Mouse (Mus musculus) brain, embryonic 18.5 days (tissue): ENCODE measurements around the gene Wdr91.

Experiments
- DNase-seq: peaks from one replicate; pipeline ENCODE4 v3.0.0-alpha.2; 2012; ENCODE audit warnings: low read depth, low spot score

The Wdr91 gene

DNA sequence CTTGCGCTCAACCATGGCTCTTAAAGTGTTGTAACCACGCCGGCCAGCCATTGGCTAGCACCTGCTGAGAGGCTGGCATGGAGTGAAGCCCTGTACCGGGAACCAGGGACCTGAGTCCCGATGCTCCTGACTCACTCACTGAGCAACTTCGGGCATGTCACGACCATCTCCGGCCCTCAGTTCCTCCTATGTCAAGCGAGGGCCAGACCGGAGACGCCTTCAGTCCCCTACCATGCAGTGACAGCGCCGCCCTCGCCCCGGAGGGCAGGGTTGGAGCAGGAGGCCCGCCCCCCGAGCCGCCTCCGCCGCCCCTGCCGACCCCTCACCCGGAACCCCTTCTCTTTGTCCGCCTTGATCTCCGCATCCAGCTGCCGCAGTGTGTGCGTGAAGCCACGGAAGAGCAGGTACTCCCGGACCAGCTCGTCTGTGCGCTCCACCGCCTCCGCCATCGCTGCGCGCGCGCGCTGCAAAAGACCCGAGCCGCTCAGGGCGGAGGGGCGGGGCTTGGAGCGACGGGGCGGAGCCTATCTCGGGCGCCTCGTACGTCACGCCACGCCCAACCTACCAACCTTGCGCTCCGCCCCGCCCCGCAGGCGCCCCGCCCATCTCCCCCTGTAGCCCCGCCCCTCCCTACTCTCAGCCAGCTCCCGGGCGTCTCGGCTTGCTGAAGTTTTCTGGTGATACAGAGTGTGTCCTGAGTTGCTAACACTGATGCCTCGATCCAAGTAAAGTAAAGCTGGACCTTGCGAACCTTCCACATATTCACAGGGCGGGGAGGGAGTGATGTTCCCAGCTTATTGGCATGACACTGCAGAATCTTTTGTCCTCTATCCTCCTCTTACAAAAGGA, at the start of gene Wdr91:
Gene Wdr91, minus strand, starts transcription at position 506 of the 849 bp plus-strand sequence.
- peak; percentile 72 for DNase-seq

DNA sequence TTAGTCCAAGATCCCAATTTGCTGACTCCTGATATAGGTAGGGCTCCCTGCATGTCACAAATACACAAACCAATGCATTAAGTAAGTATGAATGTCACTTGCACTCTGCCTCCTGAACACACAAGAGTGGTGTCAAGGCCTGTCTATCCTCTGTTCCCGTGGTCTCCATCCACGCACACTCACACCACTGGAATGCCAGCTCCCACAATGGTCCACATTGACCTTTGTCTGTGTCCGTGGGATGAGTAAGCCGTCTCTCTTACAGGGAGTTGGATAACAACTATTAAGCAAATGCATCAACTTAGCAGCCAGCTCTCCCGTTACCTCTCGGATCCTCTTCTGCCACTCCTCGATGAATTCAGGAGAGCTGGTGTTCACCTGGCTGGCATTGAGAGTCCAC, 48.5 kb upstream of the Wdr91 start:
- DNase-seq: no peak

DNA sequence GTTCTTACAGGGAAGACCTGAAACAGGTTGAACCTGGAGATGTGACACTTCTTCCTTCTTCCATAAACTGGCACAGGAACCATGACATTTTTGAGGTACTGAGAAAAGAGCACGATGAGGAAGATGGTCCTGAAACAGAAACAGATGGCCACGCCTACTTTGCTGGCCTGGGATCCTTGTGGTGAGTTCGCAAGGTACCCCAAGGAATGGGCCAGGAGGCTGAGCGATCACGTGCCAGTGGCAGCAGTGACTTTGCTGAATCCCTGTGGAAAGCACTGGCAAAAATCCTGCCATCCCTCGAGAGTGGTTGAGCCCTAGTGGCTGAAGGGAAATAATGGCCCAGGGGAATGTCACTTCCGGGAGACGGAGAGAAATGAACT, 45.2 kb upstream of the Wdr91 start:
- no peak for DNase-seq

DNA sequence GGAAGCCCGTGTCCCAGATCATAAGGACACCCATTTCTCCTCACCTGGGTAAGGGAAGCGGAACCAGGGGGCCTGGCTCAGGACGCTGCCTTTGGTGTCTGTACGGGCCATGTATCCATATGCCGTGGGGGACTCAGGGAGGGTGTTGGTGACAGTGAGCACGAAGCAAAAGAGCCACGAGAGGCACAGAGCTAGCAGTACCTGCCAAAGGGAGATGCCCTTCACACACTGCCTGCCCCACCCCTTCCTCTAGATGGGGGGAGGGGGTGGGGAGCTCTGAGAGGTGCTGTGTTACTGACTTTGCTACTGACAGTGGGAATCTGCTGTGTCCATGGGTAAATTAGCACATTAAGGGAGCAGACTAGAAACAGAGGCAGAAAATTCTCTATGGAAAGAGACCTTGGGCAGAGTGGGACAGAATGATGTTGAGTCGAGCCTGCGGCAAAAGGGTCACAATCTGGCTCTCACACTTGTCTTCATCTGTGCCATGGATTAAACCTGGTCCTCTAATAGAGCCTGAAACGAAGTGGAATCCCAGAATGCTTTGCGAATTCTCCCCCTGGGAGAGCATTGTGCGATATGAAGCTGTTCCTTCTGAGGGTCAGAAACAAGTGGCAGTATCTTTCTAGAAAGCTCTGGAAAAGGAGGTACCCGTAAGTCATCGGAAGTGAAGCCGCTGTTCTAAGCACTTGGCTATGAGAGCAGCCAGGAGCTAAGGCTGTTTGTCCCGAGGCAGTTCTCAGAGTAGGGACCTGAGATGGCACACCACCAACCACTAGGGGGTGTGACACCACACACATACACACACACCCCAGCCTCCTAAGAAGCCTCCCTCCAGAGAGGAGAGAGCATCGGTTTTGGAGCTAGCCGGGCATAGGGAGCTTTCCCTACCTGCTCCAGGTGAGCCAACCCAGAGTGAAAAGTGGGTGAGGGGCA, 44.5 kb upstream of the Wdr91 start:
- DNase-seq: no peak

DNA sequence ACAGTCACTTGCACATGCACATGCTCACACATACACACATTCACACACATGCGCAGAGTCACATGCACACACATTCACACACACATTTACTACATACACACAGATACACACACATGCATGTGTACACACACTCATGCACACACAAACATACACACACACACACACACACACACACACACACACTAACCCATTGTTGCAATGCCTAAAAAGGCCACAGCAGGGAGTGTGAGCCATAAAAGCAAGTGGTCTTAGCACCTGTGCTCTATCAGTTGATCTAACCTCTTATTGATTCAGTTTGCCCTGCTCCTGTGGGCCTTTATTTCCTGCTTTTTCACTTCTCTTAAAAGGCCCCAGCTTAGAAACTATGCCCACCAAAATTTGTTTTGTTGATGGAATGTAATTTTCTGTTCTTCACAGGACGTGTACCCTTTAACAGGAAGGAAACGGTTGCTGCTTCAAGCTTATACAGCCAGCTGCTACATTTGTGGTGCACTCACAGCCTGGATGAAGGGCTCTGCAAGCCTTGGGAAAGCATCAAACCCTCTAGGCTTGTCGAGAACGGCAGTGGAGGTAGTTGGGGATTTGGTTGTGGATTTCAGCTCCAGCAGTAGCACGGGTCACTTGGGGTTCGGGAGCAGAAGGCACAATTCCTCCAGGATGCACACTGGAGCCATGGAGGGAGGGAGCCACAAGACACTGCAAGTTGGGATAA, 41.4 kb upstream of the Wdr91 start:
- no peak for DNase-seq

DNA sequence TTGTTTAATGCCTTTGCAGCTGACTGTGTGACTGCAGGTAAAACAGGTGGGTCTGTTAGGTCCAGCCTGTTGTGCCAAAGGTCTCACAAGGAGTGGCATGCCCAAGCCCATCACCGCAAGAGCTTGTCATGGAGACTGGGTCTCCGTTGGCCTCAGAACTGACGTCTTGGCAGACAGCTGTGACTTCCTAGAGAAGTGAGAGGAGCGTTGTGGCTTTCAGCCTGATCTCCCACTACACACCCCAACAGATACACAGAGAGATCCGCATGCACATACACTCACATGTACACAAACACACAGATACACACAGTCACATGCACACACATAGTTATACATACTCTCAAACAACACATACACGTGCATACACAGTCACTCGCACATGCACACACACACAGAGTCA, 40.8 kb upstream of the Wdr91 start:
- DNase-seq: no peak

DNA sequence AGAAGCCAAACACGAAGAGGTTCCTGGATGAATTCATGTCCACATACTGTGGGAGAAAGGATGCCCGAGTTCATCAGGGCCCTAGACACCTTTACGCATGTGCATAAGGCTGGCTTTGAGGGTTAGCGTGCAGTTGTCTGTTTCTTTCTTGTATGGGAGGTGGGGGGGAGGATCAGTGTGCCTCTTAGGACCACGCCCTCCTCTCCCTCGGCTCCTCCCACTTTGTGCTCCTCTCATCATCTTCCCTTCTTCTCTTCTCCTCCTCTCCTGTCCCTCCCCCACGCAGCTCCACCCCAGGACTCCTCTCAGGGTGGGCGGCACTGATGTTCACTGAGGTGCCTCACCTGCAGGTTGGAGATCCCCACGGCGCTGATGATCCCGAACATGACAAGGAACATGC, 37.8 kb upstream of the Wdr91 start:
- DNase-seq: no peak

DNA sequence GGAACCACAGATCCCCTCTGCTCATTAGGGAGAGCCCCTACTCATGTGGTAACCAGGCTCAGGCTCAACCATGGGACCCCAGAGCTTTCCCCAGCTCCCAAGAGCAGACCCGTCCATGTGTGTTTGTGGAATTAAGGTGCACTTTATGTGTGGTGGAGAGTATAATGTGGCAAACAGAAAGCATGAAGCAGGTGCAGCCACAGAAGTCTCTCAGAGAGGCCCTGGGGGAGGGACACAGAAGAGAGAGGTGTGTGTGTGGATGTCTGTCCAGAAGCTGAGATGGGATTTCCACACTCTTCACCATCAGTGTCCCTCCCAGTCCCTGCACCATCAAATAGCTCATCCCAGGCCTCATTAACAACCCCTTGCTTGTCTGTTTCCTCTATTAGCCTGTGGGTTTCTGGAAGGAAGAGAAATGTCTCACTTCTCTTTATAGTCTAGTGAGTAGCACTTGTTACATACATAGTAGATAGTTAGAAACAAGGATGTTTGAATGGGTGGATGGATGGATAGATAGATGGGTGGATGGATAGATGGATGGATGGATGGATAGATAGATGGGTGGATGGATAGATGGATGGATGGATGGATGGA, 35.9 kb upstream of the Wdr91 start:
- no peak for DNase-seq

DNA sequence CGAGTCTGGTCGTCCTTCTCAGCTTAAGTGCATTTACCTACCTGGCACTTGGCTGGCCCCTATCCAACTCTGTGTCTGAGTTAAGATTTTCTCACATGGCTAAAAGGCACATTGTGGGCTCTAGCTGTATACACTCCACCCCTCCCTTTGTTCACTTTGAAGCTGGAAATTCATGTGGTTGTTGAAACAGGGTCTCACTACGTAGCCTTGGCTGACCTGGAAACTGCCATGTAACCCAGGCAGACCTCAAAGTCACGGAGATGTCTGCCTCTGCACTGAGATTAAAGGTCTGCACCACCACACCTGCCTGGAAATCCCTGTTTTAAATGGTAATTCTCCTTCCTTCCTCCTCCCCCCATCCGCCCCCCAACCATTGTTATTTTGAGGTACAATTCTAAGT, 32.8 kb upstream of the Wdr91 start:
- DNase-seq: no peak

DNA sequence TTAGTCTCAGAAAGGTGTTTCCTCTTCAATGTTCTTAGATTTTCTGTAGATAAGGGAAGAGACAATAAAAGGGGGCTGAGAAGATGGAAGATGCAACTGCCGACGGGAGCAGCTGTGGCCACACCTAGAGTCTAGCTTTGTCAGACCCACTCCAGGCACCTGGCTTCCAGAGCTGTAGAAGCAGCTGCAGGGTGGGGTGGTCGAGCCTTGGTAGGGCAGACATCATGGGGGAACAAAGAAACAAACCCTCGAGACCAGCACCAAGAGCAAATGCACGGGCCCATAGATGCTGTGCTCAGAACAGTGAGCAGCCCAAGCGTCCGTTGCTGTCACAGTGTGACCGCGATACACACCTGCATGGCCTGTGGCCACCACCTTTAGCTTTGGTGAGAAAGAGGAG, 31.8 kb upstream of the Wdr91 start:
- DNase-seq: no peak

DNA sequence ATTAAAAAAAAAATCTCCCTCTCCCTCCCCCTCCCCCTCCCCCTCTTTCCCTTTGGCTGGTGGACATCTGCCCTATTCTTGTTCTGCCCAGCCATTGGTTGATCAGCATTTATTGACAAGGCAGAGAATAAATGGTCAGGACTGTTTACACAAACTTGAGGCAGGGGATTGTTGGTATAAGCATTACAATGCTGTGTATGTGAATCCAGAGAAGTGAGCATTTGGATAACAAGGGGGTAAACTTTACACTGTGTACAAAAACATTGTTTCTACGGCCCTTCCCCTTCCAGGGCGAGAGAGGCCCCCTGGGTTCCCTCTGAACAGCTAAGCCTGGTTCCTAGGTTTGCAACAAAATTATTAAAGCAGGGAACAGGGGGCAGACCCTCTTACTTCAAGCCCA, 30.8 kb upstream of the Wdr91 start:
- no peak for DNase-seq

DNA sequence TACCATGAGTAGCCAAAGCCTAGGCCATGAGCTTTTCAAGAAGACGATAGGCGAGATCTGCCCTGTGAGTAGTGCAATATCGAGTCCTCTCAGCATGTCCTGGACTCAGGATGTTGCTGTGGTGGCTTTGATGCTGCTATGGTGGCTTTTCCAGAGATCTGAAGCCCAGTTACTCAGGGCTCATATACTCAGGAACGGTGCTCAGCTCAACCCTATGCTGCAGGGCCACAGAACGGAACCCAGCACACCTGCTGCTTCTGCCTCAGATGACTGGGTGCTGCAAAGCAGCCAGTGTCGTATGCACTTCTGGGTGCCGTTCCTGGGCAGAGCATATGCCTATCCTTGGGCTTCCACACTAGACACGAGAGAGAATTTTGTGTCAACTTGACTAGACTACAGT, 28.8 kb upstream of the Wdr91 start:
- DNase-seq: no peak

DNA sequence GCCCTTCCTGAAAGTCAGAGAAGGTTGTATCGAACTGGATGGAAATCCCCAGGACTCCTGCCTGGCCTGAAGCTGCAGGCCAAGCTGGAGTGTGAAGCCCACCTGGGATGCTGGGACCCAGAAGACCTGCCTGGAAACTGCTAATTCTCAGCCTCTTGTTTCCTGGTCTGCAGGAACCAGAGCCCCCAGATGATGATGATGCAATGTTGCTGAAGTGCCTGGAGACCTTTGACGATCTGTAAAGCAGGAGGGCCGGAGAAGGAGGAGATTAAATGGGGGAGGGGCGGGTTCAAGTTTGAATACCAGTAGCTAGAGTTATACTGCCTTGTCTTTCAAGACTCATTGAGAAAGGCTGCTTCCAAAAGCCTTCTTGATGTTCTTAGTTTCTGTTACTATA, 28.3 kb upstream of the Wdr91 start:
- DNase-seq: no peak

DNA sequence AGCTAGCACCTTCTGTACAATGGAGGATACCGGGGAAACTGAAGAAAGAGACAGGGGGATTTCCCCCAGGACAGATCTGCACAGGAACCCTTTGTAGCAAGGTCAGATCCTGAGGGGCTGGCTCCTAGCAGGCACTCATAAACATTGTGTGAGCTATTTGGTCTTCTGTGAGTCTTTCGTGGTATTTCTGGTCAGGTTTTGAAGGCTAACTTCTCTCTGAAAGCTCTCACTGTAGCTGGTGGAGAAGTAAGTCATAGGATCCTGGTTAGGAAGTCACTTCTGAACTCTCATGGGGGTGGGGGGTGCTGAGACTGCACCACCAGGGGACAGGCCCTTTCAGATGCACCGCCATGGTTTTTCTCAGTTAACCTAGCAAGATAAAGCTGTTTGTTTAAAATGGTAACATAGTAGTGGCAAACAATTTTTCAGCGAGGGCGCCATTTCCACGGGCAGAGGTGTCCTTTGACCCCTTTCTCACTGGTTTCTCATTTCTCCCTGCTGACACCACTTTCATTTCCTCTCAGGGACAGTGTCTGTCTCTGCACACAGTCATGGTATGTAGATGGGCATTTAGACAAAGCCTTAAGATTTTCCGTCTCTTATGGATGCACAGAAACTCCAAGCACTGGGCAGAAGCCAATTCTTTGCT, 27.7 kb upstream of the Wdr91 start:
- DNase-seq: no peak

DNA sequence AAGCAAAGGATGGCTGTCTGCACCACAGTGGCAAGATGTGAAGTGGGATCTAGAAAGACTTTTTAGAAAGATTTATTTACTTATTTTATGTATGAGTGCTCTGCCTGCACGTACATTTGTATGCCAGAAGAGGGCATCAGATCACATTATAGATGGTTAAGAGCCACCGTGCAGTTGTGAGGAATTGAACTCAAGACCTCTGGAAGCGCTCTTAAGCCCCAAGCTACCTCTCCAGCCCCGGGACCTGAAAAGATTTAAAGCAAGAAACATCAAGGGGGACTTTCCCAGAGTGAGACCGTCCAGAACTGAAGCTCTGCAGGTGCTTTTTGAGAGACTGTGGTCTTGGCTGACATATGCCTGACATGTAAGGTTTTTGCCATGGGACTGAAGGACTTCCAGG, 26.1 kb upstream of the Wdr91 start:
- DNase-seq: no peak

DNA sequence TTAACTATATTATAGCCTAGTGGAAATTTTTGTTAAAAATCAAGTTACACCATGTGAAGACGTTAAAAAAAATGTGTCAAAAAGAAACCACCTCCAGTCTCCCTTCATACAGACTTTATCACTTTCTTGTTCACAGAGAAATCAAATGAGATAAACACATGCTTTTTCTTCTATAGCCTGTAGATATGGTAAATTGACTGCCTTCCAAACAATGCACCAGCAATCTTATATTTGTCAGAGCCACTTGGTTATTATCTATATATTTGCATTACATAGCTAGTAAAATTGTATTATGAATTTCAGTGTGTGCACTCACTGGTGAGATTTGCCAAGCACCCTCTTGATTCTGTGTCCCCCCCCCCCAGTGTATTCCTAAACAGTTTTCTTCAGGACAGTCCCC, 22.0 kb upstream of the Wdr91 start:
- DNase-seq: no peak

DNA sequence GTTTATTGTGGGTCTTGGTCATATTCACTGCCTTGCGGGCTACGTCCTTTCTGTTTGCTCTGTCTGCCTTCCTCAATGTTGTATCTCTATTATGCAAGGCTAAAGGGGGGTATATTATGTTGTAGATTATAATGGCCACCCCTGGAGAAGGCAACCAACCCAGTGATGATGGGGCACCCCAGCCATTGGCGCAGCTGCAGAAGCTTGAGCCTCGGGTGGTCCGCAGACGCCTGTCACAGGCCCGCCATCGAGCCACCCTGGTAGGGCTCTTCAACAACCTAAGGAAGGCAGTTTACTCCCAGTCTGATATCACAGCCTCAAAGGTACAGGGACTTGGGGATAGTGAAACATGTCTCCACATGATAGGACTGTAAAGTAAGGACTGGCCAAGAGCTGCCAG, 16.9 kb upstream of the Wdr91 start:
- no peak for DNase-seq

DNA sequence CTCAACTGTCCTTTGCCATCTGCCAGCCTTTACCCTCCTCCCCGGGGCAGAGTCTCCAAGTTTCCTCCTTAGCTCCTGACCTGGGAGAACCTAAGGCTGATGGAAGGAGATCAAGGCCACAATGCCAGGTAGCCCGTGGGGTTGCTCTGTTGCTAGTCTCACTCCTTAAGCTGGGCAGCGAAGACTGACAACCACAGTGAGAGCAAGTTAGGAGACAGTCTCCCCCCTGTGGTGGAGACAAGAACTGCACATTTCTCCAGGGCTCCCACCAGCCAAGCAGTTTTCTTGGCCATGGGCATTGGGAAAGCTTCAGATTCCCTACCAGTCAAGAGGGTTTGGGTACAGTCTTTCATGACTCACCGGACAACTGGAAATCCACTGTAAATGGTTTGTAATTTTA, 16.5 kb upstream of the Wdr91 start:
- no peak for DNase-seq

DNA sequence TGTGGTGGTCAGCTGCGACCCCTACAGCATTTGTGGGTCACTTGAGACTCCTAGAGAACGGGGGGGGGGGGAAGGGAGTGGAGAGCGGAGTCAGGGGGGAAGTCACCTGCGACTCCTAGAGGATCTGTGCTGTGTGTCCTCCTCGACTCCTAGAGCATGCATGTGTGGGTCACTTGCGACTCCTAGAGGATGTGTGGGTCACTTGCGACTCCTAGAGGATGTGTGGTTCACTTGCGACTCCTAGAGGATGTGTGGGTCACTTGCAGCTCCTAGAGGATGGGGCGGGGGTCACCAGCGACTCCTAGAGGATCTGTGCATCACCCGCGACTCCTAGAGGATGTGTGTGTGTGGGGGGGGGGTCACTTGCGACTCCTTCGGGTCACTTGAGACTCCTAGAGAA, 11.3 kb upstream of the Wdr91 start:
- DNase-seq: no peak

DNA sequence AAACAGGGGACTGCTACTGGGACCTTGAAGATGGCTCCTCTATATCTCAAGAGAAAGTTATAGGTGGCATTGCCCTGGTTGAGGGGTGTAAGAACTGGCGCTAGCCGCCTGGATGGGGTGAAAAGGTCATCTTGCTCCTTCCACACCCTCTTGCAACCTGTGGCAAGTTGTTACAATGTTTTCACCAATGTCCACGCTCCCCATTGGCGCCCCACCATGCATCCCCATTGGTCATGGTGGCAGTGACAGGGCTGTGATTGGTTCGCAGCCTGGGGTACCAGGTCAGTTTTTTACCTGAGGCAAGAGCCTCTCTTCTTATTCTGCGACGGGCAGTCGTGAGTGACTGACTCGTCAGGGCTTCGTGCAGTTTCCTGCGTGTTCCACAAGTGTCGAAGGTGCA, 10.0 kb upstream of the Wdr91 start:
- no peak for DNase-seq

DNA sequence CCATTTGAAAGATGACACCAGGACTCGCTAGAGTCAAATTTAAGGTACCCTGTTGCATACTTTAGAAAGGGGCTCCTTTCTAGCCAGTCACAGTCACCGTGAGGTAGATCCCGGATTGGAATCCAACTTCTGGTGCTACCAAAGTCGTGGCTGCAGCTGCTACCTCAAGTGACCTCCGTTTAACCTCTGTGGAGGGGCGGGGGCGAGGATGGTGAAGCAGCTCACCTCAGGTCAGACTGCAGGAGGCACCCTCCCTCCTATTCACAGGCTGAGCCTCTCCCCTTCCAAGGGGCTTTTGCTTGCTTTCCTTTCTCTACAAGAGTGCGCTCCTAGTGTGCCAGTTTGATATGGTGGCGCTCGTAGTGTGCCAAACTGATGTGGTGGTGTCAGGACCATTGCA, 9.3 kb upstream of the Wdr91 start, which contains the start of gene Stra8:
Gene Stra8, plus strand, starts transcription at position 208 of the 400 bp plus-strand sequence.
- no peak for DNase-seq
